Mouse (Mus musculus): ENCODE measurements around the gene Agap3.

GRCm38 (mm10) chr5:24441187-24441586, 10.8 kb upstream of the Agap3 start:
- TF ChIP-seq GATA1 (IDR thresholded peaks at IDR 0.05; ENCODE audit: low read length) = no peak
- TF ChIP-seq TAL1 (IDR thresholded peaks at IDR 0.05; ENCODE audit: low read length) = no peak

All from erythroblast, embryonic 14.5 days (primary cell).